Mouse (Mus musculus): ENCODE measurements around the gene Lypd6. TPM values are rescaled to one million over a fixed set of nuclear protein-coding genes. Genes with fewer than 3 reads are reported as not detected.

Gene Lypd6
- polyA plus RNA-seq, 1 experiment from 2014 or later, result 0.28 TPM

DNA sequence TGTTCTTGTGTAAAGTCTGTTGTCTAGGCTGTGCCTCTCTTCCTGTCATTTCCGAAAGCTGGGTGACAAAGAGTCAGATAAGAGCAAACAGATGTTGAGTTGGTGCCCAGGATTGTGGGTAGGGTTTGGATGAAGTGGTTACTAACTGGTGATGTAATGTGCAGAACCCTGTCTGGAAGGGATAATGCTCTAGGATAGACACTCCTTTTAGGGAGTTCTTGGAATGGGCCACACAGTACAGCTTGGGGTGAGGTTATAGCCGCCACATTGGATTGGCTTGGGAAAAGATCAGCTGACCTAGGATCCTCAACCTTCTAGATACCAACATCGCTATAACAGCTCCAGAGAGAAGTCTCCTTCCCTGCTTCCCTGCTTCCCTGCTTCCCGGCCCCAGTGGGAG lies 5.9 kb downstream of the Lypd6 start:
- Histone ChIP-seq H3K27ac (ENCODE audit: low read depth) (no peak overlapping the region), H3K4me2 (ENCODE audit: low read depth, low read length) (no peak overlapping the region), H3K9me3 (ENCODE audit: low read length) (no peaks in the 10 kb centered on the region), H3K4me3 (ENCODE audit: low read depth, low read length) (no peak overlapping the region), H3K4me1 (ENCODE audit: insufficient read depth) (no peaks in the 10 kb centered on the region), H3K36me3 (replicated peaks; ENCODE audit: insufficient read depth, low read length) (no peaks in the 10 kb centered on the region), H3K27me3 (ENCODE audit: insufficient read depth, low read length) (peaks cover 12% of the 10 kb centered on the region), H3K9ac (replicated peaks) (no peak overlapping the region)
- DNase-seq (no peak), ATAC-seq (no peak)
- WGBS (ENCODE audit: insufficient replicate concordance), result 66% methylated on average over 4 of the region's 4 CpGs
- no peak for TF ChIP-seq CTCF (IDR thresholded peaks at IDR 0.05; ENCODE audit: low read depth)

DNA sequence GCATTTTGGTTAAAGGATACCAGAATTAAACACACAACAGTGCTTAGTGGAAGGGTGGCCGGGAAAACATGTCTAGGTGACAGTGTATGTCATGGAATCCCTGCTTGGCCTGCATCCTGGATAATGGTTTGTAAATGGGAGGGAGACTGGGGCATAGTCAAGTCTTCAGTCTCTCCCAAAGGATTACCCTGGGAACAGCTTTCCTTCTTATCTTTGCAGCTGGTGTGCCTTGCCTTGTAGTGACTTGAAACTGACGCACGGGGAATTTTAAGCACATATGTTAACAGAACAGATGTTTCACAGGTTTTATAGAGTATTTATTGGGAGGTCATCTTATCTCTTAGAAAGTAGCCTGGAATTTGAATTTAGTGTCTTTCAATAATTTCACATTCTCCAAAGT lies 18.5 kb downstream of the Lypd6 start:
- 62% methylated on average over 3 of the region's 3 CpGs for WGBS (ENCODE audit: insufficient replicate concordance)
- Histone ChIP-seq H3K4me2 (ENCODE audit: low read depth, low read length) (no peak overlapping the region), H3K36me3 (replicated peaks; ENCODE audit: insufficient read depth, low read length) (no peaks in the 10 kb centered on the region), H3K4me3 (ENCODE audit: low read depth, low read length) (no peak overlapping the region), H3K27ac (ENCODE audit: low read depth) (no peak overlapping the region), H3K27me3 (ENCODE audit: insufficient read depth, low read length) (no peaks in the 10 kb centered on the region), H3K4me1 (ENCODE audit: insufficient read depth) (no peaks in the 10 kb centered on the region), H3K9ac (replicated peaks) (no peak overlapping the region), H3K9me3 (ENCODE audit: low read length) (no peaks in the 10 kb centered on the region)
- ATAC-seq (no peak), DNase-seq (no peak)
- TF ChIP-seq EP300 (IDR thresholded peaks at IDR 0.05; ENCODE audit: low read depth) (no peak), CTCF (IDR thresholded peaks at IDR 0.05; ENCODE audit: low read depth) (no peak)

DNA sequence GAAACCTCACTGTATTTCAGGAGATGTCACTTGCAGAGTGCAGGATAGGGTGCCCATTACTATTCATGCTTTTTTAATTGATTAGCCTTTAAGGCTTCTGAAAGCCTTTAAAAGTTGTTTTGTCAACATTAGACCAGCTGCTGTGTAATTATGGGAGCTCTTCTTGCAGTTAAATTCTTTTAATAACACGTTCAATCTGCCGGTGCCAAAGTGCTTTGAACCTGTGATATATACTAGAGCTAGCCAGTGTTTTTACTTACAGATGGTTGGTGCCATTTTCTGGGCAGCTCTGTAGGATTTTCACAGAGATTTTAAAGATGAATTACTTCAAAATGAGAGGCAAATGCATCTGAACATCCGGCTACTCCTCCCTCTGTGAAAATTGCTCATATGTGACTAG lies 21.5 kb downstream of the Lypd6 start:
- Histone ChIP-seq H3K9ac (replicated peaks) (no peak overlapping the region), H3K4me3 (ENCODE audit: low read depth, low read length) (no peak overlapping the region)

DNA sequence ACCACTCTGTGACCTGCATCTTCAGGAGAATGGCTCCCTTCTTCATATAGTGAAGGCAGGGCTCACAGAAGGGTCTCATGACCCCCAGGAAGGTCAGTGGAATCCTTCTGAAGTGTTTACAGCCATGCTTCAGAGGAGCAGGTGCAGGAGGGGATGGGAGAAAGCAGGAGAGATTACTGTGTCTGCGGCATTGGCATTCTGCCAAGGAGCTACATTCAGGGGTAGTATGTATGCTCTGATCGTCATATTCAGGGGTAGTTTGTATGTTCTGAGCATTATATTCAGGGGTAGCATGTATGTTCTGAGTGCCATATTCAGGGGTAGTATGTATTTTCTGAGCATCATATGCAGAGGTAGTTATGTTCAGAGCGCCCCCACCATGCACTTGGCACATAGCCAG lies 30.1 kb downstream of the Lypd6 start:
- H3K9ac ChIP-seq (replicated peaks), result no peak overlapping the region
- no peak overlapping the region for H3K4me2 ChIP-seq (ENCODE audit: low read depth, low read length)
- no peak overlapping the region for H3K27ac ChIP-seq (ENCODE audit: low read depth)
- WGBS (ENCODE audit: insufficient replicate concordance), result 59% methylated on average over 3 of the region's 3 CpGs
- H3K4me3 ChIP-seq (ENCODE audit: low read depth, low read length), result no peak overlapping the region
- TF ChIP-seq CTCF (IDR thresholded peaks at IDR 0.05; ENCODE audit: low read depth) (no peak), EP300 (IDR thresholded peaks at IDR 0.05; ENCODE audit: low read depth) (no peak)
- ATAC-seq, result no peak
- H3K9me3 ChIP-seq (ENCODE audit: low read length), result no peaks in the 10 kb centered on the region
- no peaks in the 10 kb centered on the region for H3K27me3 ChIP-seq (ENCODE audit: insufficient read depth, low read length)
- peaks cover 11% of the 10 kb centered on the region for H3K4me1 ChIP-seq (ENCODE audit: insufficient read depth)
- no peaks in the 10 kb centered on the region for H3K36me3 ChIP-seq (replicated peaks; ENCODE audit: insufficient read depth, low read length)
- no peak for DNase-seq

More for the DNA sequence above, 21.5 kb downstream of the Lypd6 start:
- Histone ChIP-seq H3K27ac (ENCODE audit: low read depth) (no peak overlapping the region), H3K27me3 (ENCODE audit: insufficient read depth, low read length) (no peaks in the 10 kb centered on the region), H3K4me2 (ENCODE audit: low read depth, low read length) (no peak overlapping the region), H3K4me1 (ENCODE audit: insufficient read depth) (no peaks in the 10 kb centered on the region), H3K9me3 (ENCODE audit: low read length) (no peaks in the 10 kb centered on the region), H3K36me3 (replicated peaks; ENCODE audit: insufficient read depth, low read length) (no peaks in the 10 kb centered on the region)
- no peak for DNase-seq
- ATAC-seq, result no peak
- WGBS (ENCODE audit: insufficient replicate concordance), result 72% methylated on average over 3 of the region's 3 CpGs
- TF ChIP-seq CTCF (IDR thresholded peaks at IDR 0.05; ENCODE audit: low read depth), result no peak
- no peak for TF ChIP-seq EP300 (IDR thresholded peaks at IDR 0.05; ENCODE audit: low read depth)

DNA sequence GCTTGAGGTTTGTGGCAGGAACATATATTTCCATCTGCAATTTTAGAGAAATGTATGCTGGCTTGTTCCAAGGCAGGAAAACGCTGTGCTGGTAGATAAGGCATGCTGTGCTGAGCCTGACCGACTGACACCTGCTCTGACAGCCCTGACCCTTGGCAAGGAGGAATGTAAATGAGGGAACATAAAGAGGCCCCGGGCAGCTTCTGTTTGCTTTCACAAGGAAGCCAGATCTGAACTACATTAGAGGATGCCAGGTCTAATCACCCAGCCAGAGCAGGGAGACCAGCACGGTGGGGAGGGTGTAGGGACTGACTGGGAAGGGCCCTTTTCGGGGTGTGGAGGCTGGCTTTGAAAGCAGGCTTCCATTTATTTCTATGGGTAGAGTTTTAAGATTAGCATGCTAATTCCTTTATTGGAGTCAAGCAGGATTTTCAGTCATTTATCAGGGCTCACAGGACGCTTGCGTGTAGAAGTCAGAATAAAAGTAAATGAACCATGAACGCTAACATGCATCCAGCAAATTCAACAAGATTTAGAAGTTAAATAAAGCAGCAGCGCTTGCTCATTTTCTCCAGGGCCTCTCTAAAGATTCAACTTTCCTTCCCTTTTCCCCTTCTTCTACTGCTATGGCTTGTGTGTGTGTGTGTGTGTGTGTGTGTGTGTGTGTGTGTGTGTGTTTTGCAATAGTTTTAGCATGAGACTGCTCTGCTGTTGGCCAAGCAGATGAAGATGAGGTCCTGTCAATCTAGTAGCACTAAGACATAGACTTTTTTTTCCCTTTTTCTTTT lies 34.3 kb downstream of the Lypd6 start:
- H3K4me3 ChIP-seq (ENCODE audit: low read depth, low read length), result no peak overlapping the region
- DNase-seq (no peak), ATAC-seq (no peak)
- H3K9me3 ChIP-seq (ENCODE audit: low read length), result no peaks in the 10 kb centered on the region
- no peak overlapping the region for H3K27ac ChIP-seq (ENCODE audit: low read depth)
- peaks cover 11% of the 10 kb centered on the region for H3K4me1 ChIP-seq (ENCODE audit: insufficient read depth)
- H3K9ac ChIP-seq (replicated peaks), result no peak overlapping the region
- 25% methylated on average over 9 of the region's 9 CpGs for WGBS (ENCODE audit: insufficient replicate concordance)
- H3K36me3 ChIP-seq (replicated peaks; ENCODE audit: insufficient read depth, low read length), result no peaks in the 10 kb centered on the region
- no peaks in the 10 kb centered on the region for H3K27me3 ChIP-seq (ENCODE audit: insufficient read depth, low read length)
- no peak overlapping the region for H3K4me2 ChIP-seq (ENCODE audit: low read depth, low read length)
- TF ChIP-seq EP300 (IDR thresholded peaks at IDR 0.05; ENCODE audit: low read depth), result no peak

DNA sequence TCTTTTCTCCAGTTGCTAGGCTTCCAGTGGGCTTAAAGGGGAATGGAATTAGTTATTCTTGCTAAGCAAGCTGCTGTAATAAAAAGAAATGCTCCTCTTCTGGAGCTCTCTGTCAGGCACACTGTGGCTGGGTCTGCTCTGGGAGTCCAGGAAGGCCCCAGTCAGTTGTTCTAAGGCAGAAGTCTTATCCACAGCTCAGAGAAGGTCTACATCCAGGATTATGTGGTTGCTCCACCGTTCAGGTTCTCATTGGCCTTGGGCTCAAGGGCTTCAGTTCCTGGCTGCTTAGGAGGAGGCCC lies 34.9 kb downstream of the Lypd6 start:
- no peak overlapping the region for H3K4me2 ChIP-seq (ENCODE audit: low read depth, low read length)
- TF ChIP-seq EP300 (IDR thresholded peaks at IDR 0.05; ENCODE audit: low read depth) (no peak), CTCF (IDR thresholded peaks at IDR 0.05; ENCODE audit: low read depth) (no peak)
- WGBS (ENCODE audit: insufficient replicate concordance), result 57% methylated on average over 1 of the region's 1 CpGs

More for the DNA sequence above, 34.9 kb downstream of the Lypd6 start:
- H3K4me3 ChIP-seq (ENCODE audit: low read depth, low read length), result no peak overlapping the region
- H3K9me3 ChIP-seq (ENCODE audit: low read length), result no peaks in the 10 kb centered on the region
- no peak for DNase-seq
- H3K4me1 ChIP-seq (ENCODE audit: insufficient read depth), result peaks cover 11% of the 10 kb centered on the region
- no peaks in the 10 kb centered on the region for H3K27me3 ChIP-seq (ENCODE audit: insufficient read depth, low read length)
- no peak overlapping the region for H3K9ac ChIP-seq (replicated peaks)
- H3K27ac ChIP-seq (ENCODE audit: low read depth), result no peak overlapping the region
- H3K36me3 ChIP-seq (replicated peaks; ENCODE audit: insufficient read depth, low read length), result no peaks in the 10 kb centered on the region
- no peak for ATAC-seq

All from liver, postnatal 0 days (tissue).